Mouse (Mus musculus) lung, postnatal 0 days (tissue): ENCODE data around the gene A730049H05Rik.

Experiments used
- CTCF ChIP-seq: IDR thresholded peaks from 2 replicates; pipeline ENCODE4 v1.5.1; 2016; ENCODE audit warnings: antibody characterized with exemption, mild to moderate bottlenecking
- EP300 ChIP-seq: IDR thresholded peaks from 2 replicates; pipeline ENCODE4 v1.6.1; 2016; ENCODE audit warnings: antibody characterized with exemption, mild to moderate bottlenecking, control low read depth

- TF ChIP-seq CTCF (no peak), EP300 (no peak)
Observed at GRCm38 (mm10) chr6:92831106-92831505, 14.8 kb downstream of the A730049H05Rik start.
